Comparison of ENCODE assay signal across 12 mouse cellular contexts in the genomic region with DNA sequence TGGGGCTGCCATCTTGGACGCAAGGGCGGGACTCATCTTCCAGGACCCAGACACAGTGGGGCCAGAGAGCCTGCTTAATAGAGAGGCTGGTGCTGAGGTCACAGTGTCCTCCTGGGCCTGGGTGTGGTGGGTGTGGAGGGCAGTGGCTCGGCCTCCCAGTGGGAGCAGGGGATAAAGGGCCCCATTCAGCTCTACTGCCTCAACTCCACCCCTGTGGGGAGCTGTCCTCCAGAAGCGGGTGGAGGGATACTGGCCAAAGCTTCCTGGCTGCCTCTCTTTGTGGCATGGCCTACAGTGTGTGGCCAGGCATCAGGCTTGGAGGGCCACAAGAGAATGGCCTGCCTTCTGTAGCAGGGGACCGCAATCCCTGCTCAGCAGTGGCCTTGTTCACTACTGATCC.
DNase-seq lines count a peak whose midpoint lies in the region; ATAC-seq and TF ChIP-seq lines count a peak whose summit lies in the region.
"Had no signal": no experiment of that assay in that cellular context is flagged by ENCODE, and none has a peak within 500 bp of the region (broad histone marks: within the 10 kb centered on the region; RNA-seq: fewer than 3 reads in every experiment).

No protein-coding gene starts in this region.

- H3K4me1 ChIP-seq in heart, embryonic 13.5 days, result peaks cover 25% of the 10 kb centered on the region
- H3K4me1 ChIP-seq in ES-E14 (ENCODE audit: control insufficient read depth in 2 of 2, insufficient read depth in 2 of 2, low read length in 2 of 2, poor library complexity in 1 of 2), result peaks cover 4 to 28% of the 10 kb centered on the region in 2 experiments; a peak in 3 of 4 replicates
- H3K4me1 ChIP-seq in embryonic facial prominence, embryonic 15.5 days, result peaks cover 21% of the 10 kb centered on the region; the same call in 1 of the 2 replicates
- H3K4me1 ChIP-seq in liver, embryonic 15.5 days (replicated peaks), result peaks cover 82% of the 10 kb centered on the region
- H3K4me1 ChIP-seq: hindbrain, embryonic 13.5 days; midbrain, embryonic 15.5 days had no signal

- H3K9ac ChIP-seq in heart, embryonic 13.5 days, result peak overlapping the region; percentile 33; the same call in 1 of the 2 replicates
- 0 out of 2 replicates have a peak overlapping the region, but pooled peaks have one; percentile 22 for H3K9ac ChIP-seq in ES-E14 (ENCODE audit: insufficient read depth, low read depth, low read length, poor library complexity, severe bottlenecking)
- no peak overlapping the region for H3K9ac ChIP-seq in embryonic facial prominence, embryonic 15.5 days
- peak overlapping the region; percentile 61 for H3K9ac ChIP-seq in liver, embryonic 15.5 days
- H3K9ac ChIP-seq: hindbrain, embryonic 13.5 days; midbrain, embryonic 15.5 days had no signal

- 68% methylated on average over 5 of the region's 5 CpGs for WGBS in heart, embryonic 13.5 days
- 68% methylated on average over 5 of the region's 5 CpGs for WGBS in embryonic facial prominence, embryonic 15.5 days
- WGBS in liver, embryonic 15.5 days (ENCODE audit: insufficient replicate concordance), result 49% methylated on average over 5 of the region's 5 CpGs

- no peak overlapping the region for H3K4me3 ChIP-seq in heart, embryonic 13.5 days
- no peak overlapping the region for H3K4me3 ChIP-seq in ES-E14 (ENCODE audit: insufficient read depth in 1 of 2, low read depth in 1 of 2, low read length in 2 of 2, poor library complexity in 1 of 2, severe bottlenecking in 1 of 2)
- no peak overlapping the region for H3K4me3 ChIP-seq in embryonic facial prominence, embryonic 15.5 days (replicated peaks)
- H3K4me3 ChIP-seq in liver, embryonic 15.5 days (replicated peaks), result peak overlapping the region; percentile 27; the same call in 1 of the 2 replicates
- H3K4me3 ChIP-seq: hindbrain, embryonic 13.5 days; midbrain, embryonic 15.5 days had no signal

- H3K4me2 ChIP-seq in heart, embryonic 13.5 days, result no peak overlapping the region
- H3K4me2 ChIP-seq in embryonic facial prominence, embryonic 15.5 days (replicated peaks), result no peak overlapping the region
- H3K4me2 ChIP-seq in liver, embryonic 15.5 days, result peak overlapping the region; percentile 75
- H3K4me2 ChIP-seq: hindbrain, embryonic 13.5 days; midbrain, embryonic 15.5 days had no signal

- H3K36me3 ChIP-seq in heart, embryonic 13.5 days, result no peaks in the 10 kb centered on the region
- H3K36me3 ChIP-seq in ES-E14 (ENCODE audit: control insufficient read depth, insufficient read depth, low read length, poor library complexity, severe bottlenecking), result no peaks in the 10 kb centered on the region
- H3K36me3 ChIP-seq in embryonic facial prominence, embryonic 15.5 days, result no peaks in the 10 kb centered on the region
- no peaks in the 10 kb centered on the region for H3K36me3 ChIP-seq in liver, embryonic 15.5 days (replicated peaks)
- H3K36me3 ChIP-seq: hindbrain, embryonic 13.5 days; midbrain, embryonic 15.5 days had no signal

- no peak overlapping the region for H3K27ac ChIP-seq in heart, embryonic 13.5 days (replicated peaks)
- 0 out of 2 replicates have a peak overlapping the region, but pooled peaks have one; percentile 47 for H3K27ac ChIP-seq in ES-E14 (ENCODE audit: insufficient read depth, low read depth, low read length, poor library complexity, severe bottlenecking)
- no peak overlapping the region for H3K27ac ChIP-seq in embryonic facial prominence, embryonic 15.5 days (replicated peaks)
- H3K27ac ChIP-seq in liver, embryonic 15.5 days (replicated peaks), result peak overlapping the region; percentile 90
- H3K27ac ChIP-seq: hindbrain, embryonic 13.5 days; midbrain, embryonic 15.5 days had no signal

- no peaks in the 10 kb centered on the region for H3K9me3 ChIP-seq in heart, embryonic 13.5 days
- no peaks in the 10 kb centered on the region for H3K9me3 ChIP-seq in ES-E14 (ENCODE audit: control insufficient read depth, insufficient read depth, low read depth, low read length)
- H3K9me3 ChIP-seq in embryonic facial prominence, embryonic 15.5 days (replicated peaks), result no peaks in the 10 kb centered on the region
- no peaks in the 10 kb centered on the region for H3K9me3 ChIP-seq in liver, embryonic 15.5 days (replicated peaks)
- H3K9me3 ChIP-seq: hindbrain, embryonic 13.5 days; midbrain, embryonic 15.5 days had no signal

- H3K27me3 ChIP-seq in heart, embryonic 13.5 days (replicated peaks), result no peaks in the 10 kb centered on the region
- H3K27me3 ChIP-seq in embryonic facial prominence, embryonic 15.5 days, result no peaks in the 10 kb centered on the region
- H3K27me3 ChIP-seq in liver, embryonic 15.5 days, result no peaks in the 10 kb centered on the region
- H3K27me3 ChIP-seq: CH12.LX; hindbrain, embryonic 13.5 days; midbrain, embryonic 15.5 days had no signal

- ATAC-seq in heart, embryonic 13.5 days (ENCODE audit: extremely low read depth, insufficient number of reproducible peaks, low FRiP score, low TSS enrichment), result 0 out of 2 replicates have a peak, but pooled peaks have one; percentile 34
- peak; percentile 40; the same call in 1 of the 2 replicates for ATAC-seq in embryonic facial prominence, embryonic 15.5 days (ENCODE audit: insufficient number of reproducible peaks, low FRiP score, low TSS enrichment, low read depth)
- ATAC-seq in liver, embryonic 15.5 days (ENCODE audit: insufficient read depth), result peak; percentile 98
- ATAC-seq: midbrain, embryonic 15.5 days had no signal

- DNase-seq in heart, postnatal 4 days, result no peak
- no peak for DNase-seq in ES-E14 (ENCODE audit: low read depth, low spot score)
- DNase-seq in thymus, adult 18-20 months, result no peak
- DNase-seq in cerebellum, adult 9-10 months, result no peak
- DNase-seq in thymus, postnatal 25 days, result no peak
- DNase-seq: adrenal gland, postnatal 36 days had no signal

- in situ Hi-C loops in ES-E14 (cut with MboI; ENCODE audit: low sequenced_read_pairs in 2 of 2, unreplicated experiment in 2 of 2), result no loop called here

TF ChIP-seq in ES-E14, 5 proteins besides CTCF, POLR2A, EP300 and RAD21:
- TF ChIP-seq CHD2 (IDR thresholded peaks at IDR 0.05; ENCODE audit: low read depth, low read length), result no peak
- no peak for TF ChIP-seq ZC3H11A (IDR thresholded peaks at IDR 0.05; ENCODE audit: borderline replicate concordance, low read depth, low read length)
- TF ChIP-seq ZNF384 (IDR thresholded peaks at IDR 0.05; ENCODE audit: low read depth, low read length), result no peak
- TF ChIP-seq MAFK (IDR thresholded peaks at IDR 0.05; ENCODE audit: insufficient read depth, low read depth, low read length), result no peak
- no peak for TF ChIP-seq HCFC1 (IDR thresholded peaks at IDR 0.05; ENCODE audit: borderline replicate concordance, insufficient read depth, low read length)

Comparison
In these comparisons a context has a peak if more than half of its experiments do, and no peak if none do; other contexts are left out.
1. ATAC-seq: peak in every context shown above with its lines; median percentile 98 in liver, embryonic 15.5 days; 40 in embryonic facial prominence, embryonic 15.5 days; 34 in heart, embryonic 13.5 days.
2. H3K27ac ChIP-seq: peak in ES-E14 (single experiment) and liver, embryonic 15.5 days (single experiment); none in heart, embryonic 13.5 days (single experiment) and embryonic facial prominence, embryonic 15.5 days (single experiment).